Mouse (Mus musculus): ENCODE results near the gene Zcchc2. TPM values are rescaled to one million over a fixed set of nuclear protein-coding genes. Genes with fewer than 3 reads are reported as not detected.

Gene Zcchc2
- total and polyA plus RNA-seq, 2 experiments, result 12.2 to 15.3 TPM

DNA sequence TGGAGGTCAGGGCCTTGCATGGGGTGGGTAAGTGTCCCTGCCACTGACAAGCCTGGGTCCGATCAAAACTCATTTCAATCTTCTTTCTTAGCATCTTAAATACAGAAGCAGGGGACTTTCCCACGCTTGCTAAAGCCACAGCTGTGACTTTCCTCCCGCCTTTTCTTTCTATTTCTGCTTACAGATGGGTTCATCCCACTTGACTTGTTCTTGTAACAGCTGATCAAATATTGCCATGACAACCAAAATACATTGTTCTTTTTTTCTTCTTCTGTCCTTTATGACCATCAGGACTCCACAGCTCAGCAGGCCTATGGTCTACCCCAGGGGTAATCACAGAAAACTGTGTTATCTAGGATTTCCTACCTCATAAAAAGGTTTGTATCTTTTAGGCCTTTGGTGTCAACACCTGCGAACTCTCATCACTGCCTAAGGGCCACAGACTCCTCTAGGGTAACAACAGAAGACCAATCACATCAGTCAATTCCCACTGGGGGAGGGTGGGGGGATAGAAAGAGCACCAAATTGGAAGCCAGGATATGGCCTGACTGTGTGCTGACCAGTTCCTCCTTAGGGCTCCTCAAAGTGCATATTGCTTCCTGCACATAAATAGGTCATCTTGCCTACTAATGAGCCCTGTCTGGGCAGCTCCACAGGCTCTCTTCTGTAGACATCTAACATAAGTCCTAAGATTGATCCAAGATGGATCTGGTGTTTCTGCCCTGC is 71.1 kb downstream of the Zcchc2 start:
- WGBS, result 92% methylated on average over 4 of the region's 4 CpGs
- no peaks in the 10 kb centered on the region for H3K4me1 ChIP-seq (ENCODE audit: control insufficient read depth, insufficient read depth, low read length)

GRCm38 (mm10) chr1:106062891-106063590 is 72.8 kb downstream of the Zcchc2 start:
- TF ChIP-seq CTCF (IDR thresholded peaks at IDR 0.05; ENCODE audit: low read depth, low read length), result no peak
- TF ChIP-seq POLR2A (IDR thresholded peaks at IDR 0.05; ENCODE audit: extremely low read depth, insufficient read depth, low read length), result no peak

More for the DNA sequence above, 71.1 kb downstream of the Zcchc2 start:
- no peak overlapping the region for H3K4me3 ChIP-seq (ENCODE audit: insufficient read depth, low read depth, low read length)
- no peak for DNase-seq (ENCODE audit: extremely low read depth, low read depth, low spot score)
- no peaks in the 10 kb centered on the region; the same call in 1 of the 2 replicates for H3K27me3 ChIP-seq (ENCODE audit: control insufficient read depth, insufficient read depth, low read length)
- H3K9ac ChIP-seq (ENCODE audit: low read depth, low read length), result no peak overlapping the region
- no peaks in the 10 kb centered on the region for H3K36me3 ChIP-seq (ENCODE audit: control insufficient read depth, insufficient read depth, low read length)
- no peak overlapping the region for H3K27ac ChIP-seq (replicated peaks; ENCODE audit: insufficient read depth, low read depth, low read length)
- TF ChIP-seq POLR2A (IDR thresholded peaks at IDR 0.05; ENCODE audit: extremely low read depth, insufficient read depth, low read length) (no peak), CTCF (IDR thresholded peaks at IDR 0.05; ENCODE audit: low read depth, low read length) (no peak)
- H3K79me2 ChIP-seq (ENCODE audit: control insufficient read depth, insufficient read depth, low read length), result no peaks in the 10 kb centered on the region

DNA sequence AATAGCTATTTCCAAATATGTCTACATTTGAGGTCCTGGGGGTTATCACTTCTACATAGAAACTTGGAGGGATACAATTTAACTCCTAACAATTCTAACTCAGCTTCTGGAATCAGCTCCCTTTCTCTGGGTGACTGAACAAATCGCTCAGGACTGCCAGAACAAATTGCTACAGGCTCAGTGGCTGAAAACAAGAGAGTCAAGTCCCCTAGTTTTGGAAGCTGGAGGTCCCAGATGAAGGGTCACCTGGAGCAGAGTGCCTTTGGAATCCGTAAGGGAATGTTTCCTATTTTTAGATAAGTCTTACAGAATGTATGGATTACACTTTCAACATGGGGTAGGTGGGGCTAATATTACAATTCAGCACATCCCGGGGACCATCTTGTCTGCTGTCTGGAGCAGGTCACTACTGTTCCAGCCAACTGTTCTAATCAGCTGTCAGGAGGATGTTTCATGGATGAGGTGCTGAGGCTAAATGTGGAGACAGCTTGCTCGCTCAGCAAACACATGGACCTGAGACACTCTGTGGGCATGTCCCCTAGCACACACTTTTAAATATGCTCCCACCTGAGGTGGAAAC is 73.5 kb downstream of the Zcchc2 start:
- Histone ChIP-seq H3K4me3 (ENCODE audit: insufficient read depth, low read depth, low read length) (no peak overlapping the region), H3K79me2 (ENCODE audit: control insufficient read depth, insufficient read depth, low read length) (no peaks in the 10 kb centered on the region), H3K9ac (ENCODE audit: low read depth, low read length) (no peak overlapping the region), H3K4me1 (ENCODE audit: control insufficient read depth, insufficient read depth, low read length) (no peaks in the 10 kb centered on the region), H3K27ac (replicated peaks; ENCODE audit: insufficient read depth, low read depth, low read length) (no peak overlapping the region), H3K27me3 (ENCODE audit: control insufficient read depth, insufficient read depth, low read length) (no peaks in the 10 kb centered on the region; the same call in 1 of the 2 replicates), H3K36me3 (ENCODE audit: control insufficient read depth, insufficient read depth, low read length) (no peaks in the 10 kb centered on the region)
- 82% methylated on average over 4 of the region's 4 CpGs for WGBS
- TF ChIP-seq POLR2A (IDR thresholded peaks at IDR 0.05; ENCODE audit: extremely low read depth, insufficient read depth, low read length) (no peak), CTCF (IDR thresholded peaks at IDR 0.05; ENCODE audit: low read depth, low read length) (no peak)
- no peak for DNase-seq (ENCODE audit: extremely low read depth, low read depth, low spot score)

More at GRCm38 (mm10) chr1:106062891-106063590, 72.8 kb downstream of the Zcchc2 start:
- Histone ChIP-seq H3K4me1 (ENCODE audit: control insufficient read depth, insufficient read depth, low read length) (no peaks in the 10 kb centered on the region), H3K36me3 (ENCODE audit: control insufficient read depth, insufficient read depth, low read length) (no peaks in the 10 kb centered on the region), H3K79me2 (ENCODE audit: control insufficient read depth, insufficient read depth, low read length) (no peaks in the 10 kb centered on the region), H3K4me3 (ENCODE audit: insufficient read depth, low read depth, low read length) (no peak overlapping the region), H3K27ac (replicated peaks; ENCODE audit: insufficient read depth, low read depth, low read length) (no peak overlapping the region), H3K9ac (ENCODE audit: low read depth, low read length) (no peak overlapping the region), H3K27me3 (ENCODE audit: control insufficient read depth, insufficient read depth, low read length) (no peaks in the 10 kb centered on the region; the same call in 1 of the 2 replicates)
- no peak for DNase-seq (ENCODE audit: extremely low read depth, low read depth, low spot score)
- 70% methylated on average over 9 of the region's 9 CpGs for WGBS

- 63% methylated on average over 3 of the region's 3 CpGs for WGBS
- TF ChIP-seq POLR2A (IDR thresholded peaks at IDR 0.05; ENCODE audit: extremely low read depth, insufficient read depth, low read length) (no peak), CTCF (IDR thresholded peaks at IDR 0.05; ENCODE audit: low read depth, low read length) (no peak)
- Histone ChIP-seq H3K27ac (replicated peaks; ENCODE audit: insufficient read depth, low read depth, low read length) (no peak overlapping the region), H3K9ac (ENCODE audit: low read depth, low read length) (no peak overlapping the region), H3K27me3 (ENCODE audit: control insufficient read depth, insufficient read depth, low read length) (no peaks in the 10 kb centered on the region; the same call in 1 of the 2 replicates), H3K36me3 (ENCODE audit: control insufficient read depth, insufficient read depth, low read length) (no peaks in the 10 kb centered on the region), H3K4me1 (ENCODE audit: control insufficient read depth, insufficient read depth, low read length) (no peaks in the 10 kb centered on the region), H3K79me2 (ENCODE audit: control insufficient read depth, insufficient read depth, low read length) (no peaks in the 10 kb centered on the region), H3K4me3 (ENCODE audit: insufficient read depth, low read depth, low read length) (no peak overlapping the region)
- DNase-seq (ENCODE audit: extremely low read depth, low read depth, low spot score), result no peak
Observed at GRCm38 (mm10) chr1:106064291-106064690, 74.1 kb downstream of the Zcchc2 start.

GRCm38 (mm10) chr1:106064711-106065110 is 74.5 kb downstream of the Zcchc2 start:
- WGBS, result 90% methylated on average over 2 of the region's 2 CpGs
- no peak overlapping the region for H3K27ac ChIP-seq (replicated peaks; ENCODE audit: insufficient read depth, low read depth, low read length)
- TF ChIP-seq CTCF (IDR thresholded peaks at IDR 0.05; ENCODE audit: low read depth, low read length) (no peak), POLR2A (IDR thresholded peaks at IDR 0.05; ENCODE audit: extremely low read depth, insufficient read depth, low read length) (no peak)

More at GRCm38 (mm10) chr1:106064711-106065110, 74.5 kb downstream of the Zcchc2 start:
- DNase-seq (ENCODE audit: extremely low read depth, low read depth, low spot score), result no peak
- Histone ChIP-seq H3K4me1 (ENCODE audit: control insufficient read depth, insufficient read depth, low read length) (no peaks in the 10 kb centered on the region), H3K36me3 (ENCODE audit: control insufficient read depth, insufficient read depth, low read length) (no peaks in the 10 kb centered on the region), H3K27me3 (ENCODE audit: control insufficient read depth, insufficient read depth, low read length) (no peaks in the 10 kb centered on the region; the same call in 1 of the 2 replicates), H3K9ac (ENCODE audit: low read depth, low read length) (no peak overlapping the region), H3K79me2 (ENCODE audit: control insufficient read depth, insufficient read depth, low read length) (no peaks in the 10 kb centered on the region), H3K4me3 (ENCODE audit: insufficient read depth, low read depth, low read length) (no peak overlapping the region)
